Mouse (Mus musculus) bone marrow macrophage, adult 2 months (primary cell): ENCODE data around the gene Gm43552.

Experiments used
- CTCF ChIP-seq: IDR thresholded peaks from 2 replicates; pipeline ENCODE4 v1.5.1; 2012; ENCODE audit warnings: low read depth, mild to moderate bottlenecking, low read length, moderate library complexity
- POLR2A ChIP-seq: IDR thresholded peaks from 2 replicates; pipeline ENCODE4 v1.6.1; 2012; ENCODE audit warnings: mild to moderate bottlenecking, low read depth, low read length, borderline replicate concordance

DNA sequence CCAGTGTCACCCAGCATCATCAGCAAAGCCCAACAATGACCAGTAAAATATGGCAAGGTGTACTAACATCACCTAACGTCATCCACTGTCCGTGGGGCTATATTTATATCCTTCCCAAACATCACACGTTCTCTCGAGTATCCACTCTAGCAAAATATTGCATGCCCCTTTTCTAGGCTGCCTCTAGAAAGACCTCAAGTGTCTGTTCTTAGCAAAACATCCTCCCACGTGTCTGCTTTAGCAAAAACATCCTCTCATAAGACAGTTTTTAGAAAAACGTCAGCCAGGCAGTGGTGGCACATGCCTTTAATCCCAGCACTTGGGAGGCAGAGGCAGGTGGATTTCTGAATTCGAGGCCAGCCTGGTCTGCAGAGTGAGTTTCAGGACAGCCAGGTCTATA, 7.6 kb upstream of the Gm43552 start:
- TF ChIP-seq POLR2A = no peak
- TF ChIP-seq CTCF = no peak
